Mouse (Mus musculus): ENCODE results near the gene Mical1. TPM values are rescaled to one million over a fixed set of nuclear protein-coding genes. Genes with fewer than 3 reads are reported as not detected.

The Mical1 gene
- total RNA-seq, 2 experiments from 2014 or later, result 19.5 to 20.2 TPM

GRCm38 (mm10) chr10:41514301-41514700, 38.2 kb downstream of the Mical1 start:
- intact Hi-C loops (cut with DNase I), result loop anchor here (10.0 kb wide), 2 partner anchors 300 to 780 kb away; no protein-coding TSS in a partner anchor
- no peak for DNase-seq (ENCODE audit: low spot score in 2 of 2)

GRCm38 (mm10) chr10:41514921-41515320, 38.8 kb downstream of the Mical1 start:
- intact Hi-C loops (cut with DNase I), result loop anchor here (10.0 kb wide), 2 partner anchors 300 to 780 kb away; no protein-coding TSS in a partner anchor
- DNase-seq (ENCODE audit: low spot score in 2 of 2), result no peak

GRCm38 (mm10) chr10:41518508-41518980, 42.4 kb downstream of the Mical1 start:
- intact Hi-C loops (cut with DNase I), result loop anchor here (1.0 to 10.0 kb wide), 3 partner anchors 160 to 776 kb away; no protein-coding TSS in a partner anchor

GRCm38 (mm10) chr10:41518981-41519618, 43.0 kb downstream of the Mical1 start, which contains the start of gene Cd164:
Cd164 (plus strand) TSS chr10:41519414.
- peak; percentile 92 to 94 for DNase-seq (ENCODE audit: low spot score in 2 of 2)
- intact Hi-C loops (cut with DNase I), result loop anchor here (1.0 to 10.0 kb wide), 4 partner anchors 159 to 776 kb away; no protein-coding TSS in a partner anchor

More at GRCm38 (mm10) chr10:41518508-41518980, 42.4 kb downstream of the Mical1 start:
- peak; percentile 65 to 67 for DNase-seq (ENCODE audit: low spot score in 2 of 2)

GRCm38 (mm10) chr10:41519640-41520409, 43.7 kb downstream of the Mical1 start:
- peak; percentile 26 to 47 for DNase-seq (ENCODE audit: low spot score in 2 of 2)
- intact Hi-C loops (cut with DNase I), result loop anchor here (1.0 to 10.0 kb wide), 3 partner anchors 162 to 775 kb away; no protein-coding TSS in a partner anchor

- no peak for DNase-seq (ENCODE audit: low spot score in 2 of 2)
- intact Hi-C loops (cut with DNase I), result no loop called here
These were observed 44.2 kb downstream of the Mical1 start for GRCm38 (mm10) chr10:41520410-41520673.

GRCm38 (mm10) chr10:41523386-41523785, 47.3 kb downstream of the Mical1 start:
- intact Hi-C loops (cut with DNase I), result no loop called here
- no peak for DNase-seq (ENCODE audit: low spot score in 2 of 2)

GRCm38 (mm10) chr10:41525696-41526095, 49.6 kb downstream of the Mical1 start:
- DNase-seq (ENCODE audit: low spot score in 2 of 2), result no peak
- intact Hi-C loops (cut with DNase I), result no loop called here

GRCm38 (mm10) chr10:41529972-41530371, 53.9 kb downstream of the Mical1 start:
- no peak for DNase-seq (ENCODE audit: low spot score in 2 of 2)

GRCm38 (mm10) chr10:41535991-41536390, 59.9 kb downstream of the Mical1 start:
- no peak for DNase-seq (ENCODE audit: low spot score in 2 of 2)
- intact Hi-C loops (cut with DNase I), result no loop called here

More at GRCm38 (mm10) chr10:41529972-41530371, 53.9 kb downstream of the Mical1 start:
- intact Hi-C loops (cut with DNase I), result no loop called here

Other genes with a start within 250 kb of the Mical1 start
- gene Fig4, start 173.1 kb upstream of the Mical1 start, total RNA-seq (2021), result 10 to 100 TPM; 26.7 to 27.6 TPM
- gene Ak9, start 172.3 kb upstream of the Mical1 start, total RNA-seq (2021), result under 1 TPM; 0.07 to 0.11 TPM
- 10 to 100 TPM; 17.4 to 20.0 TPM for gene Zbtb24, start 25.9 kb upstream of the Mical1 start, total RNA-seq (2021)
- 10 to 100 TPM; 17.6 to 18.5 TPM for gene Smpd2, start 14.1 kb downstream of the Mical1 start, total RNA-seq (2021)
- gene Ppil6, start 14.1 kb downstream of the Mical1 start, total RNA-seq (2021), result 1 to 10 TPM; 7.4 to 9.5 TPM
- 10 to 100 TPM; 59.5 to 61.3 TPM for gene Cd164, start 43.1 kb downstream of the Mical1 start, total RNA-seq (2021)
- gene Ccdc162, start 240.3 kb downstream of the Mical1 start, total RNA-seq (2021), result under 1 TPM; 0.41 to 0.92 TPM